9 mouse cellular contexts compared by ENCODE assay signal in genomic region chr5:30482319-30482718, GRCm38 (mm10). TPM values are rescaled to one million over a fixed set of nuclear protein-coding genes. Genes with fewer than 3 reads are reported as not detected.
A peak's percentile ranks its signal among the peaks of the same experiment; 100 is the strongest.
DNase-seq lines count a peak whose midpoint lies in the region; ATAC-seq and TF ChIP-seq lines count a peak whose summit lies in the region.
"Had no signal": no experiment of that assay in that cellular context is flagged by ENCODE, and none has a peak within 500 bp of the region (broad histone marks: within the 10 kb centered on the region; RNA-seq: fewer than 3 reads in every experiment).

No protein-coding gene starts in this region.

- whole genome bisulfite sequencing in forebrain, embryonic 11.5 days = 19% methylated on average over 5 of the region's 5 CpGs

- H3K4me3 ChIP-seq in forebrain, embryonic 11.5 days (ENCODE audit: low read depth, low read length) = no peak overlapping the region
- H3K4me3 ChIP-seq: lung, embryonic 15.5 days had no signal

- no peaks in the 10 kb centered on the region; the same call in 1 of the 2 replicates for H3K9me3 ChIP-seq in forebrain, embryonic 11.5 days (ENCODE audit: control insufficient read depth, low read length)
- H3K9me3 ChIP-seq: lung, embryonic 15.5 days had no signal

- H3K36me3 ChIP-seq in forebrain, embryonic 11.5 days (ENCODE audit: control insufficient read depth, insufficient read depth, low read length) = no peaks in the 10 kb centered on the region
- H3K36me3 ChIP-seq: lung, embryonic 15.5 days had no signal

- no peak overlapping the region for H3K9ac ChIP-seq in forebrain, embryonic 11.5 days (ENCODE audit: low read length)
- H3K9ac ChIP-seq: lung, embryonic 15.5 days had no signal

- no peak for DNase-seq in Patski (ENCODE audit: low read depth, low spot score)
- DNase-seq in c-Kit-positive CD71-positive TER-119-negative erythroid progenitor cells, embryonic 14.5 days (ENCODE audit: low read depth) = peak; percentile 23
- peak; percentile 85 for DNase-seq in forebrain, embryonic 11.5 days (ENCODE audit: low spot score)
- peak; percentile 82 for DNase-seq in layer of hippocampus, postnatal 10 days (ENCODE audit: low spot score in 2 of 2)
- peak; percentile 81 for DNase-seq in lung, postnatal 36 days
- peak; percentile 37 to 47 for DNase-seq in right cerebral cortex, postnatal 36 days (ENCODE audit: low spot score in 2 of 2)

- no peak overlapping the region for H3K27ac ChIP-seq in forebrain, embryonic 11.5 days (ENCODE audit: low read depth, low read length)
- H3K27ac ChIP-seq: lung, embryonic 15.5 days had no signal

- peaks cover 16% of the 10 kb centered on the region for H3K27me3 ChIP-seq in Patski
- no peaks in the 10 kb centered on the region for H3K27me3 ChIP-seq in forebrain, embryonic 11.5 days (ENCODE audit: control insufficient read depth, insufficient read depth, low read length)
- H3K27me3 ChIP-seq: lung, embryonic 15.5 days had no signal

- TF ChIP-seq CTCF in Patski (IDR thresholded peaks at IDR 0.05) = peak; percentile 67

- H3K4me2 ChIP-seq in forebrain, embryonic 11.5 days (ENCODE audit: low read depth, low read length, severe bottlenecking) = no peak overlapping the region
- H3K4me2 ChIP-seq: lung, embryonic 15.5 days had no signal

- no peaks in the 10 kb centered on the region for H3K4me1 ChIP-seq in forebrain, embryonic 11.5 days (replicated peaks; ENCODE audit: control insufficient read depth, insufficient read depth, low read length)

- no peak for ATAC-seq in Patski
- no peak for ATAC-seq in forebrain, embryonic 11.5 days (replicated peaks; ENCODE audit: low FRiP score)
- peak; percentile 53 to 64; a peak in 2 of 4 replicates for ATAC-seq in hematopoietic stem cell, adult 5-6 weeks (replicated peaks in 1 of 2; ENCODE audit: insufficient read depth in 1 of 2, low FRiP score in 2 of 2, low TSS enrichment in 1 of 2, low read depth in 1 of 2, poor library complexity in 2 of 2, severe bottlenecking in 2 of 2)
- no peak; the same call in 1 of the 2 replicates for ATAC-seq in monocyte, adult 5-6 weeks (replicated peaks; ENCODE audit: insufficient number of reproducible peaks, low FRiP score, low TSS enrichment, poor library complexity, severe bottlenecking)

- in situ Hi-C loops in Patski (cut with MboI; ENCODE audit: low pct_unique_long_range_greater_than_20kb) = no loop called here

- POLR2A ChIA-PET in Patski (lab: Charles Lee) = interaction anchor here (0.6 kb wide), 1 partner anchor 182 kb away, joined by 8 read pairs; no protein-coding TSS in a partner anchor

- CTCF ChIA-PET in Patski (lab: Charles Lee) = interaction anchor here (0.6 to 2.4 kb wide), 3 partner anchors 10 to 91 kb away, joined by 3 to 5 read pairs (median 3); no protein-coding TSS in a partner anchor

RNA-seq across cellular contexts. Expression of gene 1700001C02Rik, which starts 16.5 kb away (rescaled TPM):
- polyA plus RNA-seq in Patski (2021) = not detected
- not detected in 2 replicates for polyA plus RNA-seq in forebrain, embryonic 11.5 days (2014; fragmentation: Nextera tagmentation; extraction: Ambion mirVana)
- total RNA-seq in hematopoietic stem cell, adult 5-6 weeks (2017) = not detected in 2 replicates
- total RNA-seq in layer of hippocampus, postnatal 10 days (2021) = 1 to 10 TPM in 1 of 2 experiments, not detected in 1; 1.3 TPM
- total RNA-seq in monocyte, adult 5-6 weeks (2017) = not detected in 3 replicates

RNA-seq across cellular contexts. Expression of gene Otof, which starts 20.6 kb away (rescaled TPM):
- polyA plus RNA-seq in Patski (2021) = not detected
- polyA plus RNA-seq in forebrain, embryonic 11.5 days (2014; fragmentation: Nextera tagmentation; extraction: Ambion mirVana) = 0.09 and 0.13 TPM in 2 replicates
- total RNA-seq in hematopoietic stem cell, adult 5-6 weeks (2017) = 0.06 TPM in 1 of 2 replicates, not detected in the other
- total RNA-seq in layer of hippocampus, postnatal 10 days (2021) = 1 to 10 TPM; 7.0 to 7.3 TPM
- not detected in 3 replicates for total RNA-seq in monocyte, adult 5-6 weeks (2017)

Comparison
In these comparisons a context has a peak if more than half of its experiments do, and no peak if none do; other contexts are left out.
1. ATAC-seq: peak in hematopoietic stem cell, adult 5-6 weeks (2 of 2); none in Patski (single experiment), forebrain, embryonic 11.5 days (single experiment) and monocyte, adult 5-6 weeks (single experiment).